Mouse (Mus musculus): ENCODE results near the gene Myo1f.
"Not testable (repeated sequence)": the region's sequence is repeated elsewhere in the genome, so short reads cannot be mapped to it uniquely, and the experiment has no call there.

Myo1f gene

DNA sequence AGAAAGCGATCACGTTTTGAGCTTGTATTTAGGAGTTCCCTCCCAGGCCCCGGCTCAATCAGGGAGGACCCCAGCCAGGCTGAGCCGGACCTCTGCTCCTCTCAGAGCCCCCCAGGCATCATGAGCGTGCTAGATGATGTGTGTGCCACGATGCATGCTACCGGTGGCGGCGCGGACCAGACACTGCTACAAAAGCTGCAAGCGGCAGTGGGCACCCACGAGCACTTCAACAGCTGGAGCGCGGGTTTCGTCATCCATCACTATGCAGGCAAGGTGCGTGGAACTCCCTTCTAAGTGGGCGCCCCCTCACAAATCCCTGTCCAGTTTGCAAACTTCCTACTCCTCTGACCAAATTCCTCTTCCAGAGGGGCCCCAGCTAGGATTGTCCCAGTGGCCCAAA is 30.5 kb downstream of the Myo1f start:
- DNase-seq, result no peak

DNA sequence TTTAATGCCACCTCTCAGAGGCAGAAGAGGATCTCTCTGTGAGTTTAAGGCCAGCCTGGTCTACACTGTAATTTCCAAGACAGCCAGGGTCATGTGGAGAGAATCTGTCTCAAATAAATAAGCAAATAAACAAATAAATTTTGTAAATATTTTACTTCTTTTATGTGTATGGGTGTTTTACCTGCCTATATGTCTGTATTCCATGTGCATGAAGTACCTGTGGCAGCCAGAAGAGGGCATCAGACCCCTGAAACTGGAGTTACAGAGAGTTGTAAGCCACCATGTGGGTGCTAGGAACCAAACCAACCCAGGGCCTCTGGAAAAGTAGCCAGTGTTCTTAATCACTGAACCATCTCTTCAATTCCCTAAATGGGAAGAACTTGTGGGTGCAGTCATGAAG is 41.8 kb downstream of the Myo1f start:
- no peak for DNase-seq

DNA sequence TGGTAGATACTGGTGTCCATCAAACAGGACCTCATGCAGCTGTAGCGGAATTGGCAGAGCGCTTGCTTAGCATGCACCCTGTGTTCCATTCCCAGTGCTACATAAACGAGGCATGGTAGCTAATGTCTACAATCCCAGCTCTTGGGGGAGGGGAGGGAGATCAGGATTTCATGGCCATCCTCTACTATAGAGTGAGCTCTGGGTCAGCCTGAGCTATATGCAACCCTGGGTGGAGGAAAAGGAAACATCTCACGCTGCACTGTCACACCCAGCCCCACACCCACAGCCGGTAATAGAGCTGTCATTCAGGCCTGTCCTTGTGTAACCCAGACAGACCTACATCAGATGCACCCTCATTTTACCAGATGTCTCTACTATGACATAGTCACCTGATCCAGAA is 43.0 kb downstream of the Myo1f start:
- no peak for DNase-seq

DNA sequence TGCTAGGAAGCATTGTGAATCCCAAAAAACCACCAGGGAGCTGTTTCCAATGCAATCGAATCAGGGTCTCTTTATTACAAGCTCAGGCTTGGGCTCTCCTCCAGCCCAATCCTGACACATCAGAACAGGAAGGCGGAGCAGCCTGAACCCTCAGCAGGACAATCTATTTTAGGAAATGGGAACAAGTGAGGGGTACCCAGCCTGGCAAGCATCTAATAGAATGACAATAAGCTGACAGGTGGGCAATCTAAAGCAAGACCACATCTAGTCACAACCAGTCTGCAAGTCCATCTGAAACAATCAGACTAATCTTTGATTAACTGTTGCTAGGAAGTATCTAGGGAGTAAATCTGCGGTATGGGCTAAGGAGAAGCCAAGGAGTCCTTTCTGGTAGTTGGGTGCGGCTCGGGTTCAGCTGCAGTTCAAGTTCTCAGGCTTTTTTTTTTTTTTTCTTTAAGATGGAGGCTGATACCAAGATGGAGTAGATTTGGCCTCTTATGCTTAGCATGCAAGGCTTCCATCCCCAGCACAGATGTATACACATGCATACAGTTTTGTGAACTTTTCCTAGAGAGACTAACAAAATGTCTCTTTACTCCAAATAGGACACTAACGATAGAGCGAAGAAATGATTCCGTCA is 44.4 kb downstream of the Myo1f start:
- DNase-seq, result no peak

DNA sequence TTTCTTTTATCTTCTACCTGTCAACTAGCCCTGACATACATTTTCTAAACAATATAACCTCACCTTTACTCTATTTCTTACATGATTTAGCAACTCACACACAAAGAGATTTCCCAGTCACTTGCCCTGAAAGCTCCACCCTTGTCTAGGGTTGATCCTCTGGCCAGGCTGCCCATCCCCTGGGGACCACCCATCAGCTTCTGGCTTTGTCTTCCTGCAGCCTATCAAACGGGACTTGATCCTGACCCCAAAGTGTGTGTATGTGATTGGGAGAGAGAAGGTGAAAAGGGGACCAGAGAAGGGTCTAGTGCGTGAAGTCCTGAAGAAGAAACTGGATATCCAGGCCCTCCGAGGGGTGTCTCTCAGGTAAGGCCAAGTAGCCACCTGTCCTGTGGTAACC is 45.3 kb downstream of the Myo1f start:
- DNase-seq, result no peak

DNA sequence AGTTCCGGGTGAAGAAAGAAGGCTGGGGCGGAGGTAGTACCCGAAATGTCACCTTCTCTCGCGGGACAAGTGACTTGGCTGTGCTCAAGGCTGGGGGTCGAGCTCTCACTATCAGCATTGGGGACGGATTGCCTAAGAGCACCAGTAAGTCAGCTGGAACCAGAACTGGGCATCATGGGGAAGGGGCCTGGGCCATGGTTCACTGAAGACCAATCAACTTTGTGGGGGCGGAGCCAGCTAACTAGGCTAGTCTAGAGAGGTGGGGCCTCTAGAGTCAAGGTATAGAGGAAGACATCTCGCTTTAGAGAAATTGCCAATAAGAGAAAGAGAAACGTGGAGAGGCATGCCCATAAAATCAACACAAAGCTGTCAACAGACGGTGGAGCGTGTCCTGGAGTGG is 46.4 kb downstream of the Myo1f start:
- no peak for DNase-seq

DNA sequence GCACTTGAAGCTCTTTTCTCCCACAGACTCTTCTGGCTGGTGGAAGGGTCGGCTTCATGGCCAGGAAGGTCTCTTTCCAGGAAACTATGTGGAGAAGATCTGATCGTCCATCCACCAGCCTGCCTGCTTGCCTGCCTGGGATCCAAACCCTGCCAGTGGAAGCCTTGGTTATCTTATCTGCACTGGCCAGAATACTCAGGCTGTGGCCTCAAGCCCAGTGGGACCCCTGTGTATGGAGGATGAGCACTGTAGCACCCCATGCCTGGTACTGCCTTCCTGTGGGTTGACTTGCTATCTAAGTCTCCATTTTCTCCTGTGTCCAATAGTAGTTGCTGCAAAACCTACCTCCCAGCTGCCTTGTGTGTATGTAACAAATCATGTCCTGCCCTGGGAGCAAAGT is 51.8 kb downstream of the Myo1f start:
- no peak for DNase-seq

DNA sequence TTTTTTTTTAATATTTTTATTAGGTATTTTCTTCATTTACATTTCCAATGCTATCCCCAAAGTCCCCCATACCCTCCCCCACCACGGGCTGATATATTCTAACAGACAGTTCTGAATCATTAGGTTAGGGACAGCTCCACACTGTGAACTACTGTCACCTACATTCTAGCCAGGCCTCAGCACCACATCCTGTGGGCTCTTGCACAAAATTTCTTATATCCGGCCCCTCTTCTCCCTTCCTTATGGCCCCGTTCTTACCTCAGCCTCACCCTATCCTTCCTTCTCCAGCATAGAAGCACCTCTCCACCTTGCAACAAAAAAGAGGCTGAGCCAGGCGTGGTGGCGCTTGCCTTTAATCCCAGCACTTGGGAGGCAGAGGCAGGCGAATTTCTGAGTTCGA is 55.0 kb downstream of the Myo1f start:
- DNase-seq, result no peak

DNA sequence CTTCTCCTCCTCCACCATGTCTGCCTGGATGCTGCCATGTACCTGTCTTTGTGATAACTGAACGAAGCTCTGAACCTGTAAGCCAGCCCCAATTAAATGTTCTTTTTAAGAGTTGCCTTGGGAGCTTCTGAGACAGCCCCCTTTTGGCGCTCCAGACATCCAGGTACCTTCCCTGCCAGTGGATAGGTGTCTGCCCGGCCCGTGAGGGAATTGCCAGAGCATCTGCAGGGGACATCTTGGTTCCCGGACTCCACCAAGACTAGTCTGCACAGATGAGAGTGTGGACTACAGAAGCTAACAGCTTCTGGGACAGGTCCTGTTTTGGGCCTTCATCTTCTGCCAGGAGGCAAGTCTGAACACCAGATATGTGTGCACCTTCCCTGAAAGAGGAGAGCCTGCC is 58.2 kb downstream of the Myo1f start:
- DNase-seq, result not testable (repeated sequence)

DNA sequence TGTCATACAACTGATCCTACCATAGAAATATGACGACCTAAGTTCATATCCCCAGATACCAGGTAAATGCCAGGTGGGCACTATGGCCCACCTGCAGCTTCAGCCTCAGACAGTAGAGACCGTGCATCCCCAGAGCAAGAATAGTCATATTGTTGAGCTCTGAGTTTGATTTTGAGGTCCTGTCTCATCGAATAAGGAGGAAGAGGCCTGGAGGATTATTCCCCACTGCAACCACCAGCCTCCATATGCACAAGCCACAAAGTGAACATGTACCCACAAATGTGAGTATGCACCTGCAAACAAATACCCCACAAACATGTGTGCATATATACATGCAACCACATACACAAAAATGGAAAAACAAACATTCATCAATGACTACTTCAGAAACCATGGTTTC is 71.8 kb downstream of the Myo1f start:
- no peak for DNase-seq

DNA sequence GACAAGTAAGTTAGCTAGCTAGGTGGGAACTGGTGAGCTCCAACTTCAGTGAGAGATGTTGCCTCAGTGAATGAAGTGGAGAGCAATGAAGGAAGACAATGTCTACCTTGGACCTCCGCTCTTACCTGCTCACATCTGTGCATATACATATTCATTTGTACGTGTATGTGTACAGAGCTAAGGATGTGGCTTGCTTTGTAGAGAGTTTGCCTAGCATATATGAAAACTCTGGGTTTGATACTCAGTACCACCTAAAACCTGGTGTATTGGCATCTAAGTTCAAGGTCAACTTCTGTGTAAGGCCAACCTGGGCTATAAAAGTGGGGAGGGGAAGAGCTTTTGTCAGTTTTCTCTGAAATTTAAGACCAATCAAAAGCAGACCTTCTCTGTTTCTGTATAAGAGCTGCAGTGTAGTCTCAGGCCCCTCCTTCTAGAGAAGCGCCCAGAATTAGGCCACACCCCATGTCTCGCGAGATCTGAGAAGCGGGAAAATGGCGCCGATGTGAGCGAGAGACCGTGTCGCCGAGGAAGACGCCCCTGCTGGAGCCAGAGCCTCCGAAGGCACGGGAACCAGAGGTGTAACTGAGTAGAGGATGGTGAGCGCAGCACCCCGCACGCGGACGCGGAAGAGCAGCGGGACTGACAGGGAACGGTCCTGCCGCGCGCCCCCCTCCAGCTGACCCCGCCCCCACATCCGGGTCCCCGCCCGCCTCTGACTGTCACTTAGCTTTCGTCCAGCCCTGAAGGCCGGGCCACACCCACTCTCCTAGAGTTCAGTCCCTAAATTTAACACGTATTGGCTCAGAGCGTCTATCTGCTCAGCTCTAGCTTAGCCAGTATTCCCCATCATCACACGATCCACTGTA is 73.3 kb downstream of the Myo1f start, which contains the start of gene Zfp414:
TSS of gene Zfp414 (plus strand) at position 470 of the 866 bp plus-strand sequence.
- peak; percentile 97 for DNase-seq

DNA sequence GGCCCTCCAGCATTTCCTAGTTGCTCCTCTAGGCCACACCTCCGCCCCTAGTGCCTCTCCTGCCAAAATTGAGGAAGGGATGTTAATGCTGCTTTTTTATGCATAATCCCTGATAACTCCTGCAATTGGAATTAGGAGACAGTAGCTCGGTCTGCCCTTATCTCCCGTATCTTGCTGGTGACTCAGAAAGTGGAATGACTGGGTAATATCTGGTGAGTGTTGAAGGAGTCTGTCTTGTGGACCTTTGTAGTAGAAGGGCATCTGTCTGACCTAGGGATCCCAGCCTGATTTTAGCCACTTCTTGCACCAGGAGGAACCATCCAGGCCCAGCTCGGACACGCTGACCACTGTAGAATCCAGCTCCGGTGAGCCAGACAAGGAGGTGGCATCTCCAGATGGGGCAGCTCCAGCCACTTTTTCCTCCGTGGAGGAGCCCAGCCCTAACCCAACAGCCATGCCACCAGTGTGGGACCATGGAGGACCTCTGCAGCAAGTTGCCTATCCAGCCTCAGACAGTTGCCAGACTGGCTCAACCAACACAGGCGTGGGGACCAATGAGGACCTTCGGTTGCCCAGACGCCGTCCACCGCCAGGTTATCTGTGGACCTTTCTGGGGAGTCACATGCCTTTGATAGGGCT is 74.1 kb downstream of the Myo1f start:
- DNase-seq, result no peak

DNA sequence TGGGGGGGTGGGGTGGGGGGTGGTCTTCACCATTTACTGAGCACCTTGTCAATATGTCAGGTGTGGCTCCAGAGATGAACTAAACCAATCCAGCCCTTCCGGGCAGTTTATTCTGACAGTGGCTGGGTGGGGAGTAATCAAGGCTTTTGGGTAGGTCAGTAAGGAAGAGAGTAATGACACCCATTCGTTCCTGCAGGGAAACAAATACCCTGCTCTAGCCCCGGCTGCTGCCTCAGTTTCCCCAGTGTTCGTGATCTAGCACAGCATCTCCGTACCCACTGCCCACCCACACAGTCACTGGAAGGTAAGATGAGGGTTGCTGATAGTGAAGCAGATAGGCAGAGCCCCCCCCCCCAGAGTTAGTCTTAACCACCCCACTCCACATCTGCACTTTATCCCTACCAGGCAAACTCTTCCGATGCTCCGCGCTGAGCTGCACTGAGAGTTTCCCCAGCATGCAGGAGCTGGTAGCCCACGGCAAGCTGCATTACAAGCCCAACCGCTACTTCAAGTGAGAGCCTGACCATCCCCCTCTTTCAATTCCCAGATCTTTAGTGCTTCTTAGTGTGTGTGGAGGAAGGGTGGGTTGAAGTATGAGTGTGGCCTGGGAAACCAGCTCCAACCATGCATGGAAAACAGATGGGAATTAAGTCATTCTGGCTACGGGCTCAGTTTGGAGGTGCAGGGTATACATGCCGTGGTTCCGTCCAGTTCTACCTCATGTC is 74.8 kb downstream of the Myo1f start:
- peak; percentile 15 for DNase-seq

DNA sequence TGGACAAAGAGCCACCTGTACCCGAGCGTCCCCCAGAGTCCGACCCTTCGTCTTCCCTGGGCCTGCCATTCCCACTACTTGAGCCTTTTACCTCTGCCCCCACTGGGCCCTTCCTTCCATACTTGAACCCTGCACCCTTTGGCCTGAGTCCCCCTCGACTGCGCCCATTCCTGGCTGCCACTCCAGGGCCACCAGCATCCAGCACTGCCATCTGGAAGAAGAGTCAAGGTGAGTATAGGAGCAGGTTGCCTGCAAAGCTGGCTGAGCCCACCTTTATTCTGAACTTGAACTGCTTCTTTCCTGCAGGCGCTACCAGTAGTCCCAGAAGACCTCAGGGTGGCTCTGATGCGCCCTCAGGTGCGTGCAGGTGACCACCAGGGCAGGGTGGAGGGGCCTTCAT is 75.7 kb downstream of the Myo1f start:
- DNase-seq, result no peak

DNA sequence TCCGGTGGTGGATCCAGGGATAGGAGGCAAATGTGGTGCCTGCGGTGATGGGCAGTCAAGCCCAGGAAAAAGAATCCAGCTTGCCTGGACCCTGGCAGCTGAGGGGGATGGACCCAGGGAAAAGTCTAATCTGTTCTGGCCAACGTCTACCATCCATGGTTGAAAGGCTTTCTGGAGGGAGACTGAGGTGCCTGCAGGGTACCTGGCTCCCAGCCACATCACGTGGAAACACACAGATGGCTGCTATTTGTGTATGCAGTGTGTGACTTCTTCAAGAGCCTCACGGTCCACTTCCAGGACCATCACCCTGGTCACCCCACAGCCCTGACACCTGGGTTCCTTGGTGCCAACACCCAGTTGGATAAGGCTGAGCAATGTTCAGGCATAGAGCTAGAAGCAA is 76.3 kb downstream of the Myo1f start:
- no peak for DNase-seq

DNA sequence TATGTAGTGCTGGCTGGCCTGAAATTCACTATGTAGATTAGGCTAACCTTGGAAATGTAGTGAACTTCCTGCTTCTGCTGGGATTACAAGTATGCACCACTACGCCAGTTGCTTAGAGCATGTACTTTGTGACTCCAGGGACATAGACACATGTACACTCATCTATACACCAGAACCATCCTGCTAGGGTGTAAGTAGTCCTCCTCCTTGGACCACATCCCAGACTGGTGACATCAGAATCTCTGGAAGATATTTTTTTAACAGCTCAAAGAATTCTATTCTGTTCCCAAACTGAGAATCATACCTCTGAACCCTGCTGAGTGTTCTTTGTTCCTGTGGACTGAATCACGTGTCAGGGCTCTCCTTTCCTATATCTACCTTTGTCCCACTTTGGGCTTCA is 81.5 kb downstream of the Myo1f start:
- no peak for DNase-seq

DNA sequence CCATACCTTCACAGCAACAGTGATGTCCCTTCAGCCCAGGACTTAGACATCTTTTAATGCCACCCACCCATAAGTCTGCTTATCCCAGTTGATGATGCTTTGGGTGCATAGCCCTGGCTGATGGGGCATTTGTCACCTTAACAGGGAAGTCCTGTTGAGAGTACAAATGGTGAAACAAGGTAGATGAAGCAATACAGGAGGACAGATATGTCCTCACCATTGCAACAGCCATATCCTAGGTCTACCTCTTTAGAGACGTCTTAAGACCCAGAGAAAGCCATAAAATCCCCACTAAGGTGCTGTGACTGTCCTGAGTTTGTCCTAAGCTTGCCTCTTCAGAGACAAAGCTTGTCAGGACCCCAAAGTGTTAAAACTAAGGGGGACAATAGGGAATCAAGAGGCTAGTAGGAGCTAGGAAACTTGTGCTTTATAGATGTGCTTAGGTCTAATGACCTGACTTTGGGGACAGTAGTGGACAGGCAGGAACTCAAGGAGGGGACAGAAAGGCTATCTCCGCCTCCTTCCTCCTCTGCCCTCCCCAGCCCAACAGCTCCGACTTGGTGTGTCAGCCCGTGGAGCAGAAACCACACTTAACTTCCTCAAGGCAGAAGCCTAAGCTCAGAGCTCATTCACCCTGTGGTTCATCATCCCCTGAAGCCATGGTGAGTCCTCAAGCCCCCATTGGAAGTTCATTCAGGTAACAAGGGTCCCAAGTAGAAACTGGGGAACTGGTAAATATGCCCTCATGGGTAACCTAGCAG is 82.2 kb downstream of the Myo1f start, which contains the start of gene Pram1:
TSS of gene Pram1 (plus strand) at position 541 of the 761 bp plus-strand sequence.
- no peak for DNase-seq

DNA sequence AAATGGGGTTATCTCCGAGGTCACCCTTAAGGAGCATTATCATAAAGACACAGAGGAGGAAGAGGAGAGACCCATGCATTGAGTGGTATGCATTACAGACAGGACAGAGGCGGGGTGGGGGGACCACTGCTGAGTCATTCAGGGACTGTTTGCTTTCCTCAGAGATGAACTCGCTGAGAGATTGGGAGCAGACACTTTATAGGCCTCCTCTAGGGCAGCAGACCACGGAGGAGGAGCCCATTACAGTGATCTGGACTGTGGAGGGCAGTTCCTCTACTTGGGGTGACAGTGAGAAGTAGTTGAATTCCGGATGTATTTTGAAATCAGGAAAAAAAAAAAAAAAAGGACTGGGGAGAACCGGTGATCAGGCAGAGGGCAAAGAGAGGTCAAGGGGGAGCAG is 84.2 kb downstream of the Myo1f start:
- no peak for DNase-seq

DNA sequence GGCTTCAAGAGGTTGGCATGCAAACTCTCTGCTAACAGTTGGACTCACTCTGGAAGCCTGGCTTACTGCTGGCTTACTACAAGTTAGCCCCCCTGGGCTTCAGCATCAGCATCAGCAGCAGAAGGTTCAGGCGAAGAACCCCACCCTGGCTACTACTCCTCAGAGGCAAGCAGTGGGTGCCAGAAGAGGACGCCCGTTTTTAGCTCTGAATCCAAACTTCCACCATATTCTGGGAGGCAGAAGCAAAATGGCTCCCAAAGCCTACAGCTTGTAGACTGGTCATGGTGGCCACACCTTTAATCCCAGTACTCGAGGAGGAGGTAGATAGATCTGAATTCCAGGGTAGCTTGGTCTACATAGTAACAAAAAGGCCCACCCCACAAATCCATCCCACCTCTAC is 88.6 kb downstream of the Myo1f start:
- no peak for DNase-seq

DNA sequence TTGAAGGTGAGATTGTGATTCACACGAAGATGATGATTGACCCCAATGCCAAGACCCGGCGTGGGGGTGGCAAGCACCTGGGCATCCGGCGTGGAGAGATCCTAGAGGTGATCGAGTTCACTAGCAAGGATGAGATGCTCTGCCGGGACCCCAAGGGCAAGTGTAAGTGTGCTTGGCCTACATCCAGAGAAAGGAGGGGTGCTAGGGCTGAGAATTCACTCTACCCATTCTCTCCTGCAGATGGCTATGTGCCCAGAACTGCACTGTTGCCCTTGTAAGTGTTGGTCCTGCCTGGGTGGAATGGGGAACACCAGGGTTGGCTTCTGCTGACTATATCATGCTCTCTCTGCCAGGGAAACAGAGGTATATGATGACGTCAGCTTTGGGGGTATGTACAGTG is 89.6 kb downstream of the Myo1f start:
- DNase-seq, result no peak

DNA sequence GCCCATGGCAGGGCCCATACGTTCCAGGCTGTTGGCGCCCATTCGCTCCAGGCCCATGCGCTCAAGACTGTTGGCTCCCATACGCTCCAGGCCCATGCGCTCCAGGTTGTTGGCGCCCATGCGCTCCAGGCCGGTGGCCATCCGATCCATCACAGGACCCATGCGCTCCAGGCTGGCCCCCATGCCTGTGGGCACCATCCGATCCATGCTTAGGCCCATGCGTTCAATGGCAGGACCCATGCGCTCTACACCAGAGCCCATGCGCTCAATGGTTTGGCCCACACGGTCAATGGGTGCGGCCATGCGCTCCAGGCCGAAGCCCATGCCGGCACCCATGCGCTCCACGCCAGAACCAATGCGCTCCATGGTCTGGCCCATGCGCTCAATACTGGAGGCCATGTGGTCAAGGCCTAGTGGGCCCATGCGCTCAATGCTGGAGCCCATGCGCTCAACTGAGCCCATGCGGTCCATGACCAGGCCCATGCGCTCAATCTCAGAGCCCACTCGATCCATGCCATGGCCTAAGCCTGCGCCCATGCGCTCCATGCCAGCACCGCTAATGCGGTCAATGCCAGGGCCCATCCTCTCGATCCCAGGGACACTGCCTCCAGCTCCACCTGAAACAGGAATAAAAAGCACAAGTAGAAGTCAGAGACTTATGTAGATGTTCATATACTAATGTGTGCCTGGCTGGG is 94.4 kb downstream of the Myo1f start:
- DNase-seq, result no peak
